Mouse (Mus musculus) E14TG2a.4 (cell line): ENCODE data around the gene Scd2.

ENCODE experiments used
- CTCF ChIP-seq: conservative IDR thresholded peaks from 2 replicates; pipeline ENCODE4 v1.5.1; 2014; ENCODE audit warnings: low read length
- NANOG ChIP-seq: IDR thresholded peaks from 2 replicates; pipeline ENCODE4 v1.6.1; 2014; ENCODE audit warnings: borderline replicate concordance, low read length, mixed read lengths

- TF ChIP-seq CTCF (no peak), NANOG (no peak)
These were observed 10.0 kb downstream of the Scd2 start for GRCm38 (mm10) chr19:44303502-44303901.
